Mouse (Mus musculus): ENCODE data around the gene Il2. TPM values are rescaled to one million over a fixed set of nuclear protein-coding genes. Genes with fewer than 3 reads are reported as not detected.

Gene Il2
- 0.29 and 0.34 TPM in 2 replicates for polyA plus RNA-seq (2014; fragmentation: Nextera tagmentation; extraction: Ambion mirVana)

GRCm38 (mm10) chr3:37125655-37126054 is at the start of gene Il2:
Il2 (minus strand) TSS chr3:37125959.
- no peaks in the 10 kb centered on the region for H3K4me1 ChIP-seq (ENCODE audit: control insufficient read depth, insufficient read depth, low read length)
- H3K27me3 ChIP-seq (ENCODE audit: control insufficient read depth, insufficient read depth, low read length): no peaks in the 10 kb centered on the region
- 45% methylated on average over 4 of the region's 4 CpGs for WGBS (ENCODE audit: insufficient replicate concordance)
- H3K36me3 ChIP-seq (ENCODE audit: control insufficient read depth, insufficient read depth, low read length): no peaks in the 10 kb centered on the region
- no peak within 1 kb of the TSS for H3K27ac ChIP-seq (ENCODE audit: low read depth, low read length)
- no peaks in the 10 kb centered on the region for H3K9me3 ChIP-seq (replicated peaks; ENCODE audit: control insufficient read depth, low read length)
- H3K9ac ChIP-seq (ENCODE audit: low read depth, low read length): no peak within 1 kb of the TSS
- no peak within 1 kb of the TSS for H3K4me2 ChIP-seq
- no peak within 1 kb of the TSS for H3K4me3 ChIP-seq (ENCODE audit: low read depth, low read length)
- ATAC-seq (replicated peaks; ENCODE audit: insufficient number of reproducible peaks, low FRiP score, low TSS enrichment): no peak

GRCm38 (mm10) chr3:37174711-37175572 is 49.2 kb upstream of the Il2 start:
- 65% methylated on average over 10 of the region's 10 CpGs for WGBS (ENCODE audit: insufficient replicate concordance)

GRCm38 (mm10) chr3:37173285-37173684 is 47.5 kb upstream of the Il2 start:
- H3K4me1 ChIP-seq (ENCODE audit: control insufficient read depth, insufficient read depth, low read length): no peaks in the 10 kb centered on the region
- no peak for ATAC-seq (replicated peaks; ENCODE audit: insufficient number of reproducible peaks, low FRiP score, low TSS enrichment)
- no peaks in the 10 kb centered on the region for H3K9me3 ChIP-seq (replicated peaks; ENCODE audit: control insufficient read depth, low read length)
- H3K27me3 ChIP-seq (ENCODE audit: control insufficient read depth, insufficient read depth, low read length): no peaks in the 10 kb centered on the region
- no peak overlapping the region for H3K4me3 ChIP-seq (ENCODE audit: low read depth, low read length)
- no peaks in the 10 kb centered on the region for H3K36me3 ChIP-seq (ENCODE audit: control insufficient read depth, insufficient read depth, low read length)
- no peak overlapping the region for H3K27ac ChIP-seq (ENCODE audit: low read depth, low read length)
- WGBS (ENCODE audit: insufficient replicate concordance): 78% methylated on average over 8 of the region's 8 CpGs
- no peak overlapping the region for H3K4me2 ChIP-seq
- H3K9ac ChIP-seq (ENCODE audit: low read depth, low read length): no peak overlapping the region

More at GRCm38 (mm10) chr3:37174711-37175572, 49.2 kb upstream of the Il2 start:
- Histone ChIP-seq H3K9me3 (replicated peaks; ENCODE audit: control insufficient read depth, low read length) (no peaks in the 10 kb centered on the region), H3K27me3 (ENCODE audit: control insufficient read depth, insufficient read depth, low read length) (no peaks in the 10 kb centered on the region), H3K36me3 (ENCODE audit: control insufficient read depth, insufficient read depth, low read length) (no peaks in the 10 kb centered on the region), H3K4me2 (no peak overlapping the region), H3K4me3 (ENCODE audit: low read depth, low read length) (no peak overlapping the region), H3K27ac (ENCODE audit: low read depth, low read length) (no peak overlapping the region), H3K9ac (ENCODE audit: low read depth, low read length) (no peak overlapping the region), H3K4me1 (ENCODE audit: control insufficient read depth, insufficient read depth, low read length) (no peaks in the 10 kb centered on the region)
- ATAC-seq (replicated peaks; ENCODE audit: insufficient number of reproducible peaks, low FRiP score, low TSS enrichment): no peak

DNA sequence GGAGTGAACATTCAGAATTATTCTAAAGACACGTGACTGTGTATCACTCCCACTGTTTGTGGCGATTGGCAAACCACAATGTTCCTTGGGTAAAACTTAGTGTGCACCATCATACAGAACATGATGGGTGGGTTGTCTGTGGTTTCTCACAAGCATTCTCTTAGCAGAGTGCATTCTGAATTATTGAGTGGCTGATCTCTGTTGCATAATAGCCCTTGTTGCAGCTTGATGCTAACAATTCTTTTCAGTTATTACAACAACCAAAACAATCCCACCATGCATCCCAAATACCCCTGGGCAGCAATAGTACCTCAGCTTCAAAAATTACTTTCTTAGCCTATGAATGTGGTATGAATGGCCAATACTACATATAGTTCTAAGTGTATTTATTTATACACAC is 43.5 kb upstream of the Il2 start:
- 83% methylated on average over 2 of the region's 2 CpGs for WGBS (ENCODE audit: insufficient replicate concordance)
- H3K27ac ChIP-seq (ENCODE audit: low read depth, low read length): no peak overlapping the region

GRCm38 (mm10) chr3:37161096-37161495 is 35.3 kb upstream of the Il2 start:
- Histone ChIP-seq H3K9ac (ENCODE audit: low read depth, low read length) (no peak overlapping the region), H3K9me3 (replicated peaks; ENCODE audit: control insufficient read depth, low read length) (no peaks in the 10 kb centered on the region), H3K4me3 (ENCODE audit: low read depth, low read length) (no peak overlapping the region), H3K27ac (ENCODE audit: low read depth, low read length) (no peak overlapping the region), H3K27me3 (ENCODE audit: control insufficient read depth, insufficient read depth, low read length) (no peaks in the 10 kb centered on the region), H3K4me1 (ENCODE audit: control insufficient read depth, insufficient read depth, low read length) (no peaks in the 10 kb centered on the region), H3K4me2 (no peak overlapping the region), H3K36me3 (ENCODE audit: control insufficient read depth, insufficient read depth, low read length) (no peaks in the 10 kb centered on the region)
- WGBS (ENCODE audit: insufficient replicate concordance): 79% methylated on average over 4 of the region's 4 CpGs
- ATAC-seq (replicated peaks; ENCODE audit: insufficient number of reproducible peaks, low FRiP score, low TSS enrichment): no peak

More for the DNA sequence above, 43.5 kb upstream of the Il2 start:
- H3K36me3 ChIP-seq (ENCODE audit: control insufficient read depth, insufficient read depth, low read length): no peaks in the 10 kb centered on the region
- no peaks in the 10 kb centered on the region for H3K27me3 ChIP-seq (ENCODE audit: control insufficient read depth, insufficient read depth, low read length)
- no peak overlapping the region for H3K4me2 ChIP-seq
- ATAC-seq (replicated peaks; ENCODE audit: insufficient number of reproducible peaks, low FRiP score, low TSS enrichment): no peak
- no peak overlapping the region for H3K9ac ChIP-seq (ENCODE audit: low read depth, low read length)
- H3K4me3 ChIP-seq (ENCODE audit: low read depth, low read length): no peak overlapping the region
- H3K9me3 ChIP-seq (replicated peaks; ENCODE audit: control insufficient read depth, low read length): no peaks in the 10 kb centered on the region
- no peaks in the 10 kb centered on the region for H3K4me1 ChIP-seq (ENCODE audit: control insufficient read depth, insufficient read depth, low read length)

- Histone ChIP-seq H3K4me2 (no peak overlapping the region), H3K4me1 (ENCODE audit: control insufficient read depth, insufficient read depth, low read length) (peaks cover 8% of the 10 kb centered on the region; the same call in 1 of the 2 replicates), H3K27ac (ENCODE audit: low read depth, low read length) (no peak overlapping the region), H3K9me3 (replicated peaks; ENCODE audit: control insufficient read depth, low read length) (no peaks in the 10 kb centered on the region), H3K36me3 (ENCODE audit: control insufficient read depth, insufficient read depth, low read length) (no peaks in the 10 kb centered on the region), H3K27me3 (ENCODE audit: control insufficient read depth, insufficient read depth, low read length) (no peaks in the 10 kb centered on the region), H3K9ac (ENCODE audit: low read depth, low read length) (no peak overlapping the region), H3K4me3 (ENCODE audit: low read depth, low read length) (no peak overlapping the region)
- no peak for ATAC-seq (replicated peaks; ENCODE audit: insufficient number of reproducible peaks, low FRiP score, low TSS enrichment)
- 75% methylated on average over 3 of the region's 3 CpGs for WGBS (ENCODE audit: insufficient replicate concordance)
Observed at GRCm38 (mm10) chr3:37158246-37158645, 32.5 kb upstream of the Il2 start.

DNA sequence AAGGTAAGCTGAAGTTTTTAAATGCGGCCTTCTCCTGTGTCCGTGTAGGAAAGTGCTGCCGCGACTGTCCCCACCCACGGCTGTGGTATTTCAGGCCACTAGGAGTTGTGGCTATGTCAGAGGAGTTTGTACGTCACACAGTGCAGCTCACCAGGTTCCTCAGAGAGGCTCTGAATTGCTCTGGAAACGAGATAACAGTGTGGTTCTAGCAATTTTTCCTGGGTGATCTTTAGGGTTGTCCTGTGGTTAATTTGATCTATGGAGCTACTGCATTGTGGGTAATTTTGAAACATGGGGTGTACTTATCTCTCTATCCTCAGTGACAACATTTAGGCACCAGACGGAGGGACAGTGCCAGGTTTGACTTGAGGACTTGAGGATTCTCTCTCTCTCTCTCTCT is 31.3 kb upstream of the Il2 start:
- ATAC-seq (replicated peaks; ENCODE audit: insufficient number of reproducible peaks, low FRiP score, low TSS enrichment): no peak
- H3K4me2 ChIP-seq: no peak overlapping the region
- H3K4me3 ChIP-seq (ENCODE audit: low read depth, low read length): no peak overlapping the region
- H3K9ac ChIP-seq (ENCODE audit: low read depth, low read length): no peak overlapping the region
- no peaks in the 10 kb centered on the region for H3K9me3 ChIP-seq (replicated peaks; ENCODE audit: control insufficient read depth, low read length)
- H3K4me1 ChIP-seq (ENCODE audit: control insufficient read depth, insufficient read depth, low read length): peaks cover 8% of the 10 kb centered on the region; the same call in 1 of the 2 replicates
- no peaks in the 10 kb centered on the region for H3K27me3 ChIP-seq (ENCODE audit: control insufficient read depth, insufficient read depth, low read length)
- H3K36me3 ChIP-seq (ENCODE audit: control insufficient read depth, insufficient read depth, low read length): no peaks in the 10 kb centered on the region
- no peak overlapping the region for H3K27ac ChIP-seq (ENCODE audit: low read depth, low read length)
- 45% methylated on average over 8 of the region's 8 CpGs for WGBS (ENCODE audit: insufficient replicate concordance)

- H3K4me3 ChIP-seq (ENCODE audit: low read depth, low read length): no peak overlapping the region
- no peak overlapping the region for H3K4me2 ChIP-seq
- no peaks in the 10 kb centered on the region for H3K27me3 ChIP-seq (ENCODE audit: control insufficient read depth, insufficient read depth, low read length)
- H3K27ac ChIP-seq (ENCODE audit: low read depth, low read length): no peak overlapping the region
- no peaks in the 10 kb centered on the region for H3K36me3 ChIP-seq (ENCODE audit: control insufficient read depth, insufficient read depth, low read length)
- peaks cover 8% of the 10 kb centered on the region; the same call in 1 of the 2 replicates for H3K4me1 ChIP-seq (ENCODE audit: control insufficient read depth, insufficient read depth, low read length)
- ATAC-seq (replicated peaks; ENCODE audit: insufficient number of reproducible peaks, low FRiP score, low TSS enrichment): no peak; the same call in 1 of the 2 replicates
- H3K9me3 ChIP-seq (replicated peaks; ENCODE audit: control insufficient read depth, low read length): no peaks in the 10 kb centered on the region
- no peak overlapping the region for H3K9ac ChIP-seq (ENCODE audit: low read depth, low read length)
- 22% methylated on average over 7 of the region's 7 CpGs for WGBS (ENCODE audit: insufficient replicate concordance)
Observed at GRCm38 (mm10) chr3:37154396-37154795, 28.6 kb upstream of the Il2 start.

DNA sequence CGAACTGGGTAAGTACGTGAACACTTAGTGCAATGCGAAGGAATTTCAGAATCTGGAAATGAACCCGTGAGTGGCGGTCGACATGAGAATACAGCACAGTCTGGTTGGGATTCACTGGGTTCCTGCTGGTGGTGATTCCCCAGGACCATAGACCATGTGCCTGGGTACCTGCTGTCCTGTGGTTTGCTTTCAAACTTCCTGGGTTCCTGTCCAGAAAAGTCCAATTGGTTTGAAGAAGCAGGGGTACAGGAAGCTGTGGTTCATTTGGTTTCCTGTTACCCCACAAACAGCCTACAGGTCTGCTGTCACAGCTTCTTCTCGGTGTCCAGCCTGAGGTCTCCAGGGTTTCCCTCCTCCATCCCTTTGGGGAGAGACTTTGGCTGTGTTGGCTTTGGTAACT is 27.2 kb upstream of the Il2 start:
- Histone ChIP-seq H3K27me3 (ENCODE audit: control insufficient read depth, insufficient read depth, low read length) (no peaks in the 10 kb centered on the region), H3K9me3 (replicated peaks; ENCODE audit: control insufficient read depth, low read length) (no peaks in the 10 kb centered on the region), H3K4me1 (ENCODE audit: control insufficient read depth, insufficient read depth, low read length) (peaks cover 8% of the 10 kb centered on the region; the same call in 1 of the 2 replicates), H3K4me3 (ENCODE audit: low read depth, low read length) (no peak overlapping the region), H3K9ac (ENCODE audit: low read depth, low read length) (no peak overlapping the region), H3K36me3 (ENCODE audit: control insufficient read depth, insufficient read depth, low read length) (no peaks in the 10 kb centered on the region), H3K27ac (ENCODE audit: low read depth, low read length) (no peak overlapping the region), H3K4me2 (no peak overlapping the region)
- whole genome bisulfite sequencing (ENCODE audit: insufficient replicate concordance): 83% methylated on average over 7 of the region's 7 CpGs
- no peak for ATAC-seq (replicated peaks; ENCODE audit: insufficient number of reproducible peaks, low FRiP score, low TSS enrichment)
